Mouse (Mus musculus) MEL (cell line): ENCODE results near the gene Psmb7. TPM values are rescaled to one million over a fixed set of nuclear protein-coding genes. Genes with fewer than 3 reads are reported as not detected.

ENCODE experiments used
- DNase-seq: peaks from one replicate; pipeline ENCODE4 v3.0.0; 2011; ENCODE audit warnings: low read depth, low spot score
- H3K27ac ChIP-seq: 2 replicates; pipeline ENCODE4 v1.5.1; 2012; ENCODE audit warnings: low read depth, mild to moderate bottlenecking, control low read depth, low read length, moderate library complexity; ENCODE audit not compliant: control insufficient read depth
- H3K27me3 ChIP-seq, 2 experiments: fragments of 150-350 bp in 1 of 2; sonication (generic) in 1 of 2; 2 replicates each; pipeline ENCODE4 v1.6.1; 2012; ENCODE audit warnings: low read length in 2 of 2, mild to moderate bottlenecking in 2 of 2, improper control_type of control experiment in 1 of 2, moderate library complexity in 1 of 2; ENCODE audit not compliant: insufficient read depth in 2 of 2, control insufficient read depth in 1 of 2
- H3K36me3 ChIP-seq, 2 experiments: 2 replicates each; pipeline ENCODE4 v1.6.1; 2012 to 2014; ENCODE audit warnings: low read length in 2 of 2, improper control_type of control experiment in 1 of 2, inconsistent platforms in 1 of 2, mild to moderate bottlenecking in 1 of 2; ENCODE audit not compliant: insufficient read depth in 2 of 2, control insufficient read depth in 1 of 2
- H3K4me1 ChIP-seq, 2 experiments: fragments of 150-350 bp in 1 of 2; sonication (generic) in 1 of 2; 2 replicates each; pipeline ENCODE4 v1.6.1; 2012; ENCODE audit warnings: low read length in 2 of 2, improper control_type of control experiment in 1 of 2, mild to moderate bottlenecking in 1 of 2; ENCODE audit not compliant: insufficient read depth in 2 of 2, control insufficient read depth in 1 of 2
- H3K4me3 ChIP-seq, 2 experiments: fragments of 150-350 bp in 1 of 2; sonication (generic) in 1 of 2; 2 replicates each; pipeline ENCODE4 v1.5.1; 2012; ENCODE audit warnings: low read depth in 2 of 2, low read length in 2 of 2, mild to moderate bottlenecking in 2 of 2, moderate library complexity in 2 of 2, control low read depth in 1 of 2, improper control_type of control experiment in 1 of 2; ENCODE audit not compliant: control insufficient read depth in 1 of 2, insufficient read depth in 1 of 2
- H3K79me2 ChIP-seq: 2 replicates; pipeline ENCODE4 v1.6.1; 2012; ENCODE audit warnings: mild to moderate bottlenecking, low read length, moderate library complexity; ENCODE audit not compliant: control insufficient read depth, poor library complexity, insufficient read depth
- H3K9ac ChIP-seq: 2 replicates; pipeline ENCODE4 v1.6.1; 2012; ENCODE audit warnings: low read depth, mild to moderate bottlenecking, control low read depth, low read length, moderate library complexity; ENCODE audit not compliant: control insufficient read depth, poor library complexity, severe bottlenecking
- H3K9me3 ChIP-seq: fragments of 150-350 bp; sonication (generic); replicated peaks from 2 replicates; pipeline ENCODE4 v1.6.1; 2012; ENCODE audit warnings: mild to moderate bottlenecking, low read length, improper control_type of control experiment, moderate library complexity; ENCODE audit not compliant: insufficient read depth
- CHD1 ChIP-seq: IDR thresholded peaks from 2 replicates; pipeline ENCODE4 v1.6.1; 2012; ENCODE audit warnings: low read depth, mild to moderate bottlenecking, inconsistent platforms, low read length, improper control_type of control experiment
- CTCF ChIP-seq, 3 experiments: IDR thresholded peaks in 2 of 3; conservative IDR thresholded peaks in 1 of 3; 2 replicates each; pipeline ENCODE4 v1.5.1; 2011 to 2012; ENCODE audit warnings: low read length in 3 of 3, low read depth in 2 of 3, mild to moderate bottlenecking in 2 of 3, improper control_type of control experiment in 1 of 3, inconsistent platforms in 1 of 3, mixed read lengths in 1 of 3, moderate library complexity in 1 of 3; ENCODE audit not compliant: control insufficient read depth in 1 of 3, insufficient read depth in 1 of 3, poor library complexity in 1 of 3, severe bottlenecking in 1 of 3
- ELF1 ChIP-seq: IDR thresholded peaks from 2 replicates; pipeline ENCODE4 v1.6.1; 2014; ENCODE audit warnings: low read depth, mild to moderate bottlenecking, inconsistent platforms, low read length, improper control_type of control experiment, moderate library complexity
- ETS1 ChIP-seq: IDR thresholded peaks from 2 replicates; pipeline ENCODE4 v1.6.1; 2012; ENCODE audit warnings: low read depth, mild to moderate bottlenecking, inconsistent platforms, low read length, improper control_type of control experiment, moderate library complexity
- GABPA ChIP-seq: IDR thresholded peaks from 2 replicates; pipeline ENCODE4 v1.6.1; 2012; ENCODE audit warnings: low read depth, mild to moderate bottlenecking, inconsistent platforms, low read length, improper control_type of control experiment, moderate library complexity
- GATA1 ChIP-seq: IDR thresholded peaks from 2 replicates; pipeline ENCODE4 v1.6.1; 2011; ENCODE audit warnings: low read depth, low read length, improper control_type of control experiment
- JUND ChIP-seq: IDR thresholded peaks from 2 replicates; pipeline ENCODE4 v1.6.1; 2011; ENCODE audit warnings: low read depth, mild to moderate bottlenecking, improper control_type of control experiment, low read length
- MAFK ChIP-seq: IDR thresholded peaks from 2 replicates; pipeline ENCODE4 v1.6.1; 2011; ENCODE audit warnings: low read depth, mild to moderate bottlenecking, low read length, improper control_type of control experiment, borderline replicate concordance
- POLR2AphosphoS2 ChIP-seq: IDR thresholded peaks from 2 replicates; pipeline ENCODE4 v1.6.1; 2011; ENCODE audit warnings: low read length, improper control_type of control experiment
- POLR2AphosphoS5 ChIP-seq: IDR thresholded peaks from 2 replicates; pipeline ENCODE4 v1.6.1; 2012; ENCODE audit warnings: low read depth, borderline replicate concordance, mild to moderate bottlenecking, inconsistent platforms, low read length, moderate library complexity, mixed read lengths
- RAD21 ChIP-seq: IDR thresholded peaks from 2 replicates; pipeline ENCODE4 v1.6.1; 2011; ENCODE audit warnings: mild to moderate bottlenecking, low read depth, low read length, improper control_type of control experiment
- SIN3A ChIP-seq: IDR thresholded peaks from 2 replicates; pipeline ENCODE4 v1.6.1; 2012; ENCODE audit warnings: low read length, improper control_type of control experiment, inconsistent platforms
- SMC3 ChIP-seq: IDR thresholded peaks from 2 replicates; pipeline ENCODE4 v1.6.1; 2011; ENCODE audit warnings: low read depth, low read length, improper control_type of control experiment
- TAL1 ChIP-seq: IDR thresholded peaks from 2 replicates; pipeline ENCODE4 v1.6.1; 2012; ENCODE audit warnings: mild to moderate bottlenecking, inconsistent platforms, low read length, moderate library complexity, mixed read lengths
- TCF12 ChIP-seq: IDR thresholded peaks from 2 replicates; pipeline ENCODE4 v1.6.1; 2014; ENCODE audit warnings: low read depth, mild to moderate bottlenecking, inconsistent platforms, low read length, improper control_type of control experiment, moderate library complexity
- USF2 ChIP-seq, 2 experiments: IDR thresholded peaks; 2 replicates each; pipeline ENCODE4 v1.6.1; 2011 to 2012; ENCODE audit warnings: improper control_type of control experiment in 2 of 2, low read length in 2 of 2, borderline replicate concordance in 1 of 2, inconsistent platforms in 1 of 2, low read depth in 1 of 2, mild to moderate bottlenecking in 1 of 2; ENCODE audit not compliant: insufficient read depth in 1 of 2
- polyA plus RNA-seq, 2 experiments: library from polyadenylated mRNA; stranded (reverse) in 1 of 2; unstranded in 1 of 2; fragments of >175 nt in 1 of 2; fragments of >200 nt in 1 of 2; gene quantifications; 2 replicates each; pipeline versions ENCODE4 v1.2.1 to v1.2.4; 2012; ENCODE audit warnings: low replicate concordance in 2 of 2, low read depth in 1 of 2; ENCODE audit not compliant: insufficient read length in 2 of 2, insufficient read depth in 1 of 2, missing spikeins in 1 of 2
- total RNA-seq: library from RNA; depleted of rRNA; stranded (reverse); fragments of 300-350 nt; gene quantifications from 2 replicates; pipeline ENCODE4 v1.2.3, GENCODE M21; 2012

Psmb7 gene
- total and polyA plus RNA-seq, 3 experiments = 337 to 367 TPM; not detected in 1

DNA sequence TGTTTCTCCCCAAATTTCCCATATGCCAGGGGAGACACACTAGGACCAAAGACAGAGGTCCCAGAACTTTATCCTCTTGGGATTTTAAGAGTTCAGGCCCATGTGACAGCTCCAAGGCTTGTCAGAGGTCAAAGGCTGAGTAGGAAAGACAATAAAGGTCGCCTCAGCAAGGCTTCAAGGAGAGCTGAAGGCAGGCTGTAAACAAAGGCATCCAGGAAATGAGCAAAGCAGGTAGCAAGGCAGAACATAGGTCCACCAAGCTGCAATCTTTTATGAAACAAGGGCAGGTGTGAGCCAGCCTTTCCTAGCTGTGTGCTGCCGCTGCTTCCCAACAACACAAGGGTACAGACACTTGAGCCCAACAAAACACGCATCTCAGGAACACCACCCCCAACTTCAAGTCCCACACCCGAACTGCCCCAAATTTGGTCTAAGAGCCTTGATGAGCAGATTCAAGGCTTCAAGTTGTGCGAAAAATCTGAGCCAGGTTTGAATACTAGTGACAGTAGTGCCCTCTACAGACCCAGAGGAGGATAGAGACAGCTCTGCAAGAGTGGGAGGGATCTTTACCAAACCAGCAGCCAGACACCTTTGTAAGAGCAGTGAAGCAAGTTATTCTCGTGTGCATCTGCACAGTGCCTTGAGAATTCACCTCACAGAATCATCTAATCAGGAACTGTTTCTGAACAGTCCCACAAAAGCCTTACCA, 52.0 kb downstream of the Psmb7 start:
- TF ChIP-seq GABPA = no peak
- no peak for TF ChIP-seq TCF12
- TF ChIP-seq MAFK = no peak
- no peak for TF ChIP-seq POLR2AphosphoS5
- TF ChIP-seq CTCF (IDR thresholded peaks at IDR 0.05 in 2 of 3, conservative IDR thresholded peaks at IDR 0.05 in 1 of 3; ENCODE audit: control insufficient read depth in 1 of 3, insufficient read depth in 1 of 3, low read depth in 2 of 3, low read length in 3 of 3, poor library complexity in 1 of 3, severe bottlenecking in 1 of 3) = peak in 2 of 3 experiments; percentile 4 to 34; a peak in 2 of 6 replicates
- no peak for TF ChIP-seq ETS1
- no peak for TF ChIP-seq TAL1
- TF ChIP-seq SMC3 = 0 out of 2 replicates have a peak, but pooled peaks have one; percentile 11
- TF ChIP-seq RAD21 = peak; percentile 13
- TF ChIP-seq SIN3A = no peak

DNA sequence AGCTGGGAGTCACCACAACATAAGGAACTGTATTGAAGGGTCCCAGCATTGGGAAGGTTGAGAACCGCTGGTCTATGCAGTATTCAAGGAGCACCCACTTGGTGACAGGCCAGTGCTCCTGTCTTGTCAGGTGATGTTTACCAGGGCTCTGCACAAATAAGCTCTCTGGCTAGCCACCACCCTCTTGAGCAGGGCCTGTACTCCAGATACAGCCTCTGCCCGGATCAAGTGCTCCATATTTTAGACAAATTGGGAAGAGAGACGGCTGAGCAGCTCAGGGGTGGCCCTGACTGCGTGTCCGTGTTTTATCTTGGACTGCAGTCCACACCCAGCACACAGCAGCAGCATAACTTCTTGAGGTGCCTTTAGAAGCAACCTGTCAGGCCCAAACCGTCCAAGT, 57.2 kb downstream of the Psmb7 start:
- H3K9me3 ChIP-seq = no peaks in the 10 kb centered on the region
- H3K4me1 ChIP-seq = peaks cover 0 to 1% of the 10 kb centered on the region in 2 experiments; a peak in 2 of 4 replicates
- DNase-seq = no peak
- H3K36me3 ChIP-seq = peaks cover 0 to 11% of the 10 kb centered on the region in 2 experiments; a peak in 3 of 4 replicates
- no peaks in the 10 kb centered on the region for H3K27me3 ChIP-seq
- TF ChIP-seq CHD1 (no peak), ELF1 (no peak), GABPA (no peak), POLR2AphosphoS2 (no peak; the same call in 1 of the 2 replicates), USF2 (IDR thresholded peaks at IDR 0.05; ENCODE audit: borderline replicate concordance in 1 of 2, insufficient read depth in 1 of 2, low read depth in 1 of 2, low read length in 2 of 2) (no peak), POLR2AphosphoS5 (no peak), JUND (no peak), MAFK (no peak), GATA1 (no peak)
- TF ChIP-seq, all 39 proteins: peak for 0
- no peak overlapping the region for H3K9ac ChIP-seq
- H3K4me3 ChIP-seq = no peak overlapping the region
- H3K27ac ChIP-seq = no peak overlapping the region
- no peaks in the 10 kb centered on the region for H3K79me2 ChIP-seq

More for the DNA sequence above, 52.0 kb downstream of the Psmb7 start:
- H3K9me3 ChIP-seq = no peaks in the 10 kb centered on the region
- H3K4me1 ChIP-seq = peaks cover 0 to 4% of the 10 kb centered on the region in 2 experiments; a peak in 2 of 4 replicates
- no peaks in the 10 kb centered on the region for H3K27me3 ChIP-seq
- peaks cover 3% of the 10 kb centered on the region; the same call in 1 of the 2 replicates for H3K79me2 ChIP-seq
- no peak overlapping the region for H3K9ac ChIP-seq
- H3K4me3 ChIP-seq = no peak overlapping the region
- peaks cover 2 to 16% of the 10 kb centered on the region in 2 experiments; a peak in 3 of 4 replicates for H3K36me3 ChIP-seq
- H3K27ac ChIP-seq = no peak overlapping the region
- DNase-seq = peak; percentile 15
